Mouse (Mus musculus) liver, embryonic 16.5 days (tissue): ENCODE data around the gene Pibf1. TPM values are rescaled to one million over a fixed set of nuclear protein-coding genes. Genes with fewer than 3 reads are reported as not detected.

Source experiments
- ATAC-seq: fragments of 200-750 bp; cut with Nextera tagmentation; 2 replicates; pipeline ENCODE4 v1.8.0; 2017; ENCODE audit warnings: low read depth, mild to moderate bottlenecking, moderate number of reproducible peaks, moderate library complexity
- H3K27ac ChIP-seq: fragments of 300-500 bp; sonication (generic); 2 replicates; pipeline ENCODE4 v1.5.1; 2014; ENCODE audit warnings: mild to moderate bottlenecking, low read length
- H3K27me3 ChIP-seq: fragments of 300-500 bp; sonication (generic); 2 replicates; pipeline ENCODE4 v1.6.1; 2014; ENCODE audit warnings: low read depth, low read length, mixed read lengths; ENCODE audit not compliant: control insufficient read depth, insufficient read depth
- H3K36me3 ChIP-seq: fragments of 300-500 bp; sonication (generic); 2 replicates; pipeline ENCODE4 v1.6.1; 2014; ENCODE audit warnings: mild to moderate bottlenecking; ENCODE audit not compliant: control insufficient read depth, insufficient read depth
- H3K4me1 ChIP-seq: fragments of 300-500 bp; sonication (generic); 2 replicates; pipeline ENCODE4 v1.6.1; 2014; ENCODE audit warnings: low read depth, low read length, mixed read lengths; ENCODE audit not compliant: control insufficient read depth
- H3K4me2 ChIP-seq: fragments of 300-500 bp; sonication (generic); 2 replicates; pipeline ENCODE4 v1.6.1; 2014; ENCODE audit warnings: low read depth, low read length, mixed read lengths
- H3K4me3 ChIP-seq: fragments of 300-500 bp; sonication (generic); 2 replicates; pipeline ENCODE4 v1.5.1; 2014; ENCODE audit warnings: low read depth, mild to moderate bottlenecking, low read length
- H3K9ac ChIP-seq: fragments of 300-500 bp; sonication (generic); 2 replicates; pipeline ENCODE4 v1.6.1; 2014; ENCODE audit warnings: low read depth, low read length
- H3K9me3 ChIP-seq: fragments of 300-500 bp; sonication (generic); replicated peaks from 2 replicates; pipeline ENCODE4 v1.6.1; 2016; ENCODE audit warnings: low read length; ENCODE audit not compliant: control insufficient read depth
- WGBS: fragments of 180-500 bp; shearing (Covaris S2); extraction: QIAGEN DNeasy Blood & Tissue Kit; methylation state at CpG from one replicate; pipeline ENCODE4 v1.1.7; 2014; ENCODE audit not compliant: insufficient replicate concordance; 5-methylcytosine and 5-hydroxymethylcytosine counted together
- polyA plus RNA-seq: library from polyadenylated mRNA; unstranded; fragments of >200 nt; fragmentation: Nextera tagmentation; extraction: Ambion mirVana; gene quantifications from 2 replicates; pipeline ENCODE4 v1.2.1, GENCODE M21; 2015

Pibf1 gene
- polyA plus RNA-seq, 1 experiment from 2014 or later: 5.1 TPM

DNA sequence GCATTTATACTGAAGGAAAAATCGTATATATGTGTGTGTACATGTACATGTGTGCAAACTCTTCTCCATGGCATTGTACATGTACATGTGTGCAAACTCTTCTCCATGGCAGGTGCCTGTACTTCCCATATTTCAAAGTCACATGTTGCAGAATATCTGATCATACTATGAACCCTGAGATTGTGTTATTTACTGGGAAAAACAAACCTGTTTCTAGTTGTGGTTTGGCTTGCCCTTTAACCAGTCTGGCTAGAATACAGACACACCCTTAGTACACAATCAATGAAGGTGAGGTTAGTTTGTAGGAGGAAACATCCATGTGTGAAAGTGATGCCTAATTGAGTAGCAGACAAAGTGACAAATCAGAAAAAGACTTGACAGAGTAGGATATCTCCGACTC is 29.8 kb downstream of the Pibf1 start:
- no peak overlapping the region for H3K27ac ChIP-seq
- ATAC-seq: no peak

DNA sequence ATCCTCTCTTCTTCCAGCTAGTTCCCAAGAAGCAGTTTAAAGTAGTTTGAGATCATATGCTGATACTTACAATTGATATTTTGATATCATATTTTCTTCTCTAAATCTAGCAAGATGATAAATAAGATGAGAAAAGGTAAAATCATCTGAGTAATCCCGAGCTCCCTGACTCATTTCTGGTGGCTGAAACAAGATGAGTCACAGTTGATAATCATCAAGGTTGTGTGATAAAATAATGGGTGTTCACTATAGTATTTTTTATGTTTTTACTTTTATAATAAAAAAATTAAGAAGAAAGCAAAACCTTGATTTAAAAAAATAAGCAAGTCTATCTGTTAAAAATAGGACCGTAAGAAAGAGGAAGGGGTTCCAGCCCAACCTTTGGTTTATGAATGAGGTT is 34.8 kb downstream of the Pibf1 start:
- Histone ChIP-seq H3K9me3 (no peaks in the 10 kb centered on the region), H3K9ac (no peak overlapping the region), H3K36me3 (peaks cover 2% of the 10 kb centered on the region), H3K27ac (no peak overlapping the region), H3K4me1 (no peaks in the 10 kb centered on the region), H3K4me2 (no peak overlapping the region), H3K27me3 (no peaks in the 10 kb centered on the region), H3K4me3 (no peak overlapping the region)
- WGBS: 77% methylated on average over 2 of the region's 2 CpGs
- ATAC-seq: no peak

More for the DNA sequence above, 29.8 kb downstream of the Pibf1 start:
- Histone ChIP-seq H3K4me2 (no peak overlapping the region), H3K27me3 (no peaks in the 10 kb centered on the region), H3K9ac (no peak overlapping the region), H3K4me1 (no peaks in the 10 kb centered on the region), H3K36me3 (no peaks in the 10 kb centered on the region), H3K9me3 (no peaks in the 10 kb centered on the region), H3K4me3 (no peak overlapping the region)
- WGBS: 71% methylated on average over 2 of the region's 2 CpGs

DNA sequence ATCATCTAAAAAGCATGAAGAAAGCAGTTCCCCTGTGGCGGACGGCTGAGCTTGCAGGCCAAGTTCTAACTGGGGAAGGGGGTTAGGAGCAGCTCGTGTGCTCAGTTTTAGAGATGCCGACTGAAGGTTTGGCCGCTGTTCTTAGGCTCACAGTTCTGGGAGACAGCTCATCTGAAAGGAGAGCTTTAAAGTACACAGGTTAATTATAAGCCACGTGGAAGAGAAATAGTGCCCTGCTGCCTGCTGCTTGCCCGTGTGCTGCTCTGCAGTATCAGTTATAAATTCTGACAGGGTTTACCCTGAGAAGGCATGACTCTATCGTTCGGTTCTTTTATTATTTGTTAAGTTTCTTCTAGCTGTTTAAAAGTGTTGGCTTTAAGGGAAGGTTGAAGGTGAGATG is 36.5 kb downstream of the Pibf1 start:
- no peak overlapping the region for H3K4me2 ChIP-seq
- H3K4me3 ChIP-seq: no peak overlapping the region
- no peaks in the 10 kb centered on the region for H3K9me3 ChIP-seq
- no peaks in the 10 kb centered on the region for H3K4me1 ChIP-seq
- ATAC-seq: no peak
- H3K36me3 ChIP-seq: peaks cover 2% of the 10 kb centered on the region
- 81% methylated on average over 9 of the region's 9 CpGs for WGBS
- H3K27me3 ChIP-seq: no peaks in the 10 kb centered on the region
- no peak overlapping the region for H3K27ac ChIP-seq
- H3K9ac ChIP-seq: no peak overlapping the region

DNA sequence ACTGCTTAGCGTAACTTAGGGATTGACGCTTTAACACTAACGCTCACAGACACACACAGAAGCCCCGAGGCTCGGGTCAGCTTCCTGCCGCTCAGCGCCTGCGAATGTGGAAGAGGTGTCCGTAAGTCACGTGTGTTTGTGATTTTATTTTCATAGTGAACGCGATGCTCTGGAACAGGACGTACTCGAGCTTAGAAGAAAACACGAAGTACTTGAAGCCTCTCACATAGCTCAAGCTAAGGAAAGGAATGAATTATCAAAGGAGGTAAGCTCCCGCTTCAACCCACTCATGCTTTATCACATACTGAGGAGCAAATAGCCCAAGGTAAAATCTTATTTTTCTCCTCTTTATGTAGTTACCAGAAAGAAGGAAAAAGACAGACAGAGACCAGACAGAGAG is 37.1 kb downstream of the Pibf1 start:
- ATAC-seq: no peak

DNA sequence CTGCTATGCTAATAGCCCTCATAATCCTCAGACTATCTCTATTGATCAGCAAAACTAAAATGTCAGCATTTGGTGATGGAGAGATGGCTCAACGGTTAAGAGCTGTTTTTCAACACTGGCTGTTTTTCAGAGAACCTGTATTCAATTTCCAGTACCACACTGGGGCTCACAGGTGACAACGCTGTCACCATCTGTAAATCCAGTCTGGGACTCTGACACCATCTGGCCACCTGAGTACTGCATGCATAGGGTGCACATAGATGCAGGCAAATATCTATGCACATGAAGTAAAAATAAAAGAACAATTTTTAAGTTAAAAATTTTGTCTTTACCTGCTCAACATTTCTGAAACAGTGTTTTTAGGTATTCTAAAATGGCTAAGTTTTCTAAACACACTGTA is 40.8 kb downstream of the Pibf1 start:
- no peak overlapping the region for H3K27ac ChIP-seq
- WGBS: 83% methylated on average over 2 of the region's 2 CpGs
- H3K9me3 ChIP-seq: no peaks in the 10 kb centered on the region
- peaks cover 2% of the 10 kb centered on the region for H3K36me3 ChIP-seq
- no peak overlapping the region for H3K9ac ChIP-seq
- no peak overlapping the region for H3K4me3 ChIP-seq
- no peaks in the 10 kb centered on the region for H3K4me1 ChIP-seq
- H3K27me3 ChIP-seq: no peaks in the 10 kb centered on the region
- no peak overlapping the region for H3K4me2 ChIP-seq
- ATAC-seq: no peak

More for the DNA sequence above, 37.1 kb downstream of the Pibf1 start:
- H3K27ac ChIP-seq: no peak overlapping the region
- H3K9me3 ChIP-seq: no peaks in the 10 kb centered on the region
- H3K4me1 ChIP-seq: no peaks in the 10 kb centered on the region
- H3K27me3 ChIP-seq: no peaks in the 10 kb centered on the region
- no peak overlapping the region for H3K4me3 ChIP-seq
- no peak overlapping the region for H3K4me2 ChIP-seq
- 92% methylated on average over 16 of the region's 16 CpGs for whole genome bisulfite sequencing
- H3K36me3 ChIP-seq: peaks cover 2% of the 10 kb centered on the region
- H3K9ac ChIP-seq: no peak overlapping the region

DNA sequence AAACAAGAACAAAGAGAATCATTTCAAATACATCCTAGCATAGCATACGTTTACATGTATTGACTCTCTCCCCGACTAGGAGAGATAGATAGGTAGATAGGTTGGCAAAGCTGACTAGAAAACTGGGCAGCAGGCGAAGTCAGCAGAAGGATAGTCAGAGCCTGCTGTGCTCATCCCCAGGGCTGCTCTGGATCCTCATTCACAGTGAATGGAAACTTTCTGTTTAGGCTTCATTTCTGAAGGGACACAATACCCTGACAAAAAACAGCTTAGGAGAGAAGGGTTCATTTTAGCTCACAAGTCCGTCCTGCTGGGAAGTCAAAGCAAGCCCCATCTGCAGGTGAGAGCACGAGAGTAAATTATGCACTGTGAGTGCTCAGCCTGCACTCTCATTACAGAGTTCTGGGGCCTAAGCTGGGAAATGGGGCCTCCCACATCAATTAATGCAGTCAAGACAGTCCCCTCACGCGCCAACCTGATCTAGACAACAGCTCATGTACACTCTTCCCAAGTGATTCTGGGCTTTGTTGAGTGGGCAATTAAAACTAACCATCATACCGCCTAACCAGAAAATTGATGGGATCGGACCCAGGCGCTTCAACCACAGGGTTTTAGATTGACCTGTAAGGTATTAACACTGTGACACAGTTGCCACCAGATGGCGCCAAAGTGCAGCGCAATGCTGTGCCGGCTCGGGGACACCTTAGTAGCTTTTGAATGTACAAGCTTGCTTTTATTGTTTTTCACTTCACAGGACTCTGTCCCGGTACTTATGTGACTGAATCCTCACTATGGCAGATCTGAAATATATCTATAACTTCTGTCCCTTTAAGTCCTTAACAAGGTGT is 42.8 kb downstream of the Pibf1 start:
- Histone ChIP-seq H3K27me3 (no peaks in the 10 kb centered on the region), H3K36me3 (no peaks in the 10 kb centered on the region; the same call in 1 of the 2 replicates), H3K9me3 (no peaks in the 10 kb centered on the region), H3K4me2 (no peak overlapping the region), H3K4me1 (no peaks in the 10 kb centered on the region), H3K9ac (no peak overlapping the region), H3K4me3 (no peak overlapping the region), H3K27ac (no peak overlapping the region)
- 32% methylated on average over 15 of the region's 15 CpGs for WGBS
- peak; percentile 70 for ATAC-seq

DNA sequence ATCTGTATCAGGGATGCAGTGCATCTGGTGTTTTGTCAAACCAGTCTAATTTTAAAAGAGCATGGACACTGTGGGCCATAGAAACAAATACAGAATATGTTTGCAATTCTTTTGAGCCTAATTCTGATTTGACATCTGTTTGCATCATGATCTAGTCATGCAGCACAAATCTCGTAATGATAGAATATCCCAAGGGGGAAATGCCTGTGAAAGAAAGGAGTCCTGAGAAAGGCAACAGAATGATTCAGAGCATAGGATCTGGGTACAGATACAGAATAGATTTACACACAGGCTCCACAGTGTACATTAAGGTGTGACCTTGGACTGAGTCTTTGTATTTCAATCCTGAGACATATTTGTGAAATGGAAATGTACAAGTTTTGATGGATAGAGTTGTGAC is 47.6 kb downstream of the Pibf1 start:
- ATAC-seq: no peak
- H3K4me1 ChIP-seq: no peaks in the 10 kb centered on the region
- no peak overlapping the region for H3K27ac ChIP-seq
- no peaks in the 10 kb centered on the region for H3K27me3 ChIP-seq
- no peak overlapping the region for H3K4me3 ChIP-seq
- no peak overlapping the region for H3K9ac ChIP-seq
- no peaks in the 10 kb centered on the region for H3K9me3 ChIP-seq
- H3K36me3 ChIP-seq: no peaks in the 10 kb centered on the region
- WGBS: 60% methylated on average over 1 of the region's 1 CpGs
- H3K4me2 ChIP-seq: no peak overlapping the region

DNA sequence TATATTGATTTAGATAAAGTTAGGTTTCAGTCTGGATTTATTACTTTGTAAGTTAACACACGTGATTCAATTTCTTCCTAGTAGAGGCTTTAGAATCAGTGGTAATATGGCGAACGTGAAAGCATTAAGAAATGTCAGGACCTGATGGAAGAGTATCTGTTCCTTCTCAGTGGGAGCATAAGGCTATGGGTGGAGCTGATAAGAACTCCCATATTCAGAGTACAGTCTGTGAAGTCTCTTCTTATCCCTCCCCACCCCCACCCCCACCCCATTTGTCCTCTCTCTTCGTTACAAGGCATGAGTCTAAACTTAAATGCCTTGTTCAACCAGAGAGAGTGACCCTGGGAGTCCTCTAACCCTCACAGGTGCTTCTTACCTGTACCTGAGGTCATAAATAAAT is 53.5 kb downstream of the Pibf1 start:
- Histone ChIP-seq H3K4me3 (no peak overlapping the region), H3K4me1 (no peaks in the 10 kb centered on the region), H3K9me3 (no peaks in the 10 kb centered on the region), H3K4me2 (no peak overlapping the region), H3K27me3 (no peaks in the 10 kb centered on the region), H3K27ac (no peak overlapping the region), H3K36me3 (no peaks in the 10 kb centered on the region; the same call in 1 of the 2 replicates), H3K9ac (no peak overlapping the region)
- peak; percentile 69 for ATAC-seq
- WGBS: 40% methylated on average over 4 of the region's 4 CpGs

DNA sequence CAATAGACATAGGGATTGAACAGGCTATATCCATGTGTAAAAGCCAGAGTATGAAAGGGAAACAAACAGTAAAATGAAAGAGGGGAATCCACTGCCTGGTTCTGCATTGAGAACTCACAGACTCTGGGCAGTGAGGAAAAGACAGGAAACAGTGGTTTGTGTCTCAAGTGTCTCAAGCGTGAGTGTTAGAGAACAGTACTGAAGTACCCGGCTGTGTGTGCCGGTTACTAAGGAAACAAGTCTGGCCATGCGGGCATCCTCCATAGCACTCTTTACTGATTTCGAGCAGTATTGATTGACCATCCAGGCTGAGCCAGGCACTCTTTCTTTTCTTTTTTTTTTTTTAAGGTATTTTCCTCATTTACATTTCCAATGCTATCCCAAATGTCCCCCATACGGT is 60.7 kb downstream of the Pibf1 start:
- Histone ChIP-seq H3K4me3 (no peak overlapping the region), H3K4me1 (no peaks in the 10 kb centered on the region), H3K36me3 (no peaks in the 10 kb centered on the region; the same call in 1 of the 2 replicates), H3K4me2 (no peak overlapping the region), H3K27me3 (no peaks in the 10 kb centered on the region), H3K9me3 (no peaks in the 10 kb centered on the region), H3K9ac (no peak overlapping the region), H3K27ac (no peak overlapping the region)
- 66% methylated on average over 6 of the region's 6 CpGs for WGBS
- no peak for ATAC-seq
